Mouse (Mus musculus) lung, adult 2 months (tissue): ENCODE results near the gene Dclk3. TPM values are rescaled to one million over a fixed set of nuclear protein-coding genes. Genes with fewer than 3 reads are reported as not detected.

Experiments
- DNase-seq: peaks from one replicate; pipeline ENCODE4 v3.0.0; 2022
- H3K4me1 ChIP-seq: fragments of 200-500 bp; 2 replicates; pipeline ENCODE4 v1.6.1; 2011; ENCODE audit warnings: low read length; ENCODE audit not compliant: control insufficient read depth, insufficient read depth
- H3K4me3 ChIP-seq: fragments of 200-500 bp; replicated peaks from 2 replicates; pipeline ENCODE3; 2011; ENCODE audit warnings: low read depth, mild to moderate bottlenecking, control low read depth, low read length; ENCODE audit errors: extremely low read depth
- CTCF ChIP-seq: fragments of 200-500 bp; IDR thresholded peaks from 2 replicates; pipeline ENCODE4 v1.5.1; 2011; ENCODE audit warnings: mild to moderate bottlenecking, low read length, control low read depth; ENCODE audit not compliant: insufficient read depth
- POLR2A ChIP-seq: fragments of 200-500 bp; IDR thresholded peaks from 2 replicates; pipeline ENCODE4 v1.6.1; 2011; ENCODE audit warnings: low read depth, mild to moderate bottlenecking, control low read depth, low read length, borderline replicate concordance; ENCODE audit errors: extremely low read depth
- WGBS: fragments of 180-500 bp; shearing (Covaris S2); methylation state at CpG from one replicate; pipeline ENCODE4 v1.1.7; 2018; 5-methylcytosine and 5-hydroxymethylcytosine counted together
- polyA plus RNA-seq: library from polyadenylated mRNA; depleted of rRNA; stranded (reverse); fragments of >200 nt; gene quantifications from 2 replicates; pipeline ENCODE4 v1.2.3, GENCODE M21; 2012

The Dclk3 gene
- polyA plus RNA-seq, 1 experiment = 0.98 TPM

- TF ChIP-seq POLR2A (no peak), CTCF (no peak)
- WGBS = 85% methylated on average over 6 of the region's 6 CpGs
- H3K4me1 ChIP-seq = no peaks in the 10 kb centered on the region; the same call in 1 of the 2 replicates
These were observed 37.7 kb downstream of the Dclk3 start for GRCm38 (mm10) chr9:111476479-111477016.

DNA sequence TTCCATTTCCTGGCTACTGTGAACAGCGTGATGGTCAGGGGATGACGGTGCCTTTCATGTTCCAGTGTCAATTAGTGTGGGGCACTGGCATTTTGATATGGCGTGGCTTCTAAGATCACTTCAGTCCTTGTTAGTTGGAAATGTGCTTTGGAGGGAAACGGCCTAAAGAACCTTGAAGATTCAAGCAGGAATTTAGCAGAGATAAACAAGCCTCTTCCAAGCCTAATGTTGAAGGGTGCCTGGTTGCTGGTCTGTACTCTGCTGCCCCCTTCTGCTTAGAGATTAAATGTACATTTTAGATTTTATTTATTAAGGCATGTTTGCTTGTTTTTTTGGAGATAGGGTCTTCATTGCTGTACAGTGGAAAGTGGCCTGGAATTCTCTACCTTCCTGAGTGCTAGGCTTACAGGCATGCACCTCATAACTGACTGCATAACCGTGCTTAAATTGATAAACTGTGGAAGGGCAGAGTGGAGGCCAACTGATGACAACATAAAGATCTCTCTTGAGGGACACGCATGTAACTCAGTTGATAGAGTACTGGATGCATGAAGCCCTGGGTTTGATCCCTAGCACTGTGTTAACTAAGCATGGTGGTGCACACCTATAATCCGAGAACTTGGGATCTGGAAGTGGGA is 40.1 kb downstream of the Dclk3 start:
- 55% methylated on average over 7 of the region's 7 CpGs for WGBS
- TF ChIP-seq CTCF (peak; percentile 32; the same call in 1 of the 2 replicates), POLR2A (no peak)
- no peak for DNase-seq
- Histone ChIP-seq H3K4me3 (no peak overlapping the region), H3K4me1 (no peaks in the 10 kb centered on the region)

More at GRCm38 (mm10) chr9:111476479-111477016, 37.7 kb downstream of the Dclk3 start:
- no peak overlapping the region for H3K4me3 ChIP-seq
- no peak for DNase-seq

- DNase-seq = no peak
- WGBS = 83% methylated on average over 3 of the region's 3 CpGs
- H3K4me1 ChIP-seq = no peaks in the 10 kb centered on the region
- no peak for TF ChIP-seq POLR2A
- no peak for TF ChIP-seq CTCF
- H3K4me3 ChIP-seq = no peak overlapping the region
These were observed 42.1 kb downstream of the Dclk3 start for GRCm38 (mm10) chr9:111481011-111481410.

DNA sequence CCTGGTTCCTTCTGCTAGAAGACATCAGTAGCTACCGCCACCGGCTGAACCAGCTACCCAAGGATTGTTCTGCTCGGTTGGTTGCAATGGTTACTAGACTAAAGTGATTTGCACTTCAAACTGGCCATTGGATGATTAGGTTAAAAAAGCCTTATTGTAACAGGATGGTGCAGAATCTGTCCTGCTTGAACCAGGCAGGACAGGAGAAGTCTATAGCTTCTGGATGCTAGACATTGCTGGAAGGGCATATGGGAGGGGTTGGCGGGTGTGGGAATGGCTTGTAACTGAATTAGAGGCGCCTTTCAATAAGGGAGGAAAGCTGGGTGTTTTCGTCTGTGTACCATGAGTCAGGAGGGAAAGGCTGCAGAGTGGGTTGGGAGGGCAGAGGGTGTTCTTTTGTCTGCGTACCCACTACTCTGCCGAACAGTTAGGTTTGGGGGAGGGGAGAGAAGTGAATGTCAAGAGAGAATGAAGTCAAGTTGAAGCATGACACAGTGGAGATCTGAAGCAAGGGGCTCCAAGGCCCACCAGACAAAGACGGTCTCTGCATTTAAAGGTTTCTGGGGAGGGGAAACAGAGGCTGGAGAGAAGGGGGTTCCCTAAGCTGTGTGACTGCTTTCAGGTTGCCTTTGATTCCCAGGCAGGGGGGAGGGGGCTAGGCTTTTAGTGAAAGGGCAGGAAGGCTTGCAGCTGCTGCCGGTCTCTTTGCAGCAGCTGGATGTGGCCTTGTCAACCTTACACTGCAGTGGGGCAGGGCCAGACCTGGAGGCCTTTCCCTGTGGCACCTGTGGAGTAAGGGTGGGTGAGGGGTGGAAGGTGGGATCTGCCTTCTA is 48.0 kb downstream of the Dclk3 start:
- TF ChIP-seq POLR2A (no peak), CTCF (no peak)
- WGBS = 65% methylated on average over 10 of the region's 10 CpGs
- Histone ChIP-seq H3K4me1 (no peaks in the 10 kb centered on the region), H3K4me3 (no peak overlapping the region)
- no peak for DNase-seq

DNA sequence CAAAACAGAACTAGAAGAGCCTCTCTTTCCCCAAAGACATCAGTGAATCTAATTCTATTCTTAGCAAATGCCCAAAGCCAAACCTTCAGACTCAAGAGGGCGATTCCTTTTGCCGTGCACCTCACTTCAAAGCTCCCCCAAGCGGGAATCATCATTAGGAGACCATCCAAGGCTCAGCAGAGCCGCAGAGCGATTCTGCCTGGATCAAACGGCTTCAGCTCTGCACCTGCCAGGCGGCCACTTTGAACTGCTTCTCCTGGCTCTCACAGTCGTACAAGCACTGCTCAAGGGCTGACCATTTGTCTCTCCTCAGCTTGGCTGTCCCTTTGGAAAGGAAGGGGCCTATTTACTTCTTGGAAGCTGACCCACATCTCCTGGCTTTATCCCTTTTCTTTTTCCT is 51.7 kb downstream of the Dclk3 start:
- no peak for DNase-seq
- H3K4me1 ChIP-seq = no peaks in the 10 kb centered on the region
- H3K4me3 ChIP-seq = no peak overlapping the region
- 25% methylated on average over 8 of the region's 8 CpGs for WGBS
- TF ChIP-seq POLR2A (no peak), CTCF (no peak)

- H3K4me1 ChIP-seq = no peaks in the 10 kb centered on the region
- WGBS = 44% methylated on average over 4 of the region's 4 CpGs
- no peak overlapping the region for H3K4me3 ChIP-seq
- DNase-seq = no peak
- TF ChIP-seq CTCF (no peak), POLR2A (no peak)
These were observed 52.4 kb downstream of the Dclk3 start for GRCm38 (mm10) chr9:111491280-111491679.

- no peaks in the 10 kb centered on the region for H3K4me1 ChIP-seq
- no peak for DNase-seq
- H3K4me3 ChIP-seq = no peak overlapping the region
- TF ChIP-seq POLR2A (no peak), CTCF (no peak)
- WGBS = 79% methylated on average over 5 of the region's 5 CpGs
These were observed 54.6 kb downstream of the Dclk3 start for GRCm38 (mm10) chr9:111493490-111493889.

- peak; percentile 60 for DNase-seq
These were observed 56.7 kb downstream of the Dclk3 start for GRCm38 (mm10) chr9:111495561-111495960.

DNA sequence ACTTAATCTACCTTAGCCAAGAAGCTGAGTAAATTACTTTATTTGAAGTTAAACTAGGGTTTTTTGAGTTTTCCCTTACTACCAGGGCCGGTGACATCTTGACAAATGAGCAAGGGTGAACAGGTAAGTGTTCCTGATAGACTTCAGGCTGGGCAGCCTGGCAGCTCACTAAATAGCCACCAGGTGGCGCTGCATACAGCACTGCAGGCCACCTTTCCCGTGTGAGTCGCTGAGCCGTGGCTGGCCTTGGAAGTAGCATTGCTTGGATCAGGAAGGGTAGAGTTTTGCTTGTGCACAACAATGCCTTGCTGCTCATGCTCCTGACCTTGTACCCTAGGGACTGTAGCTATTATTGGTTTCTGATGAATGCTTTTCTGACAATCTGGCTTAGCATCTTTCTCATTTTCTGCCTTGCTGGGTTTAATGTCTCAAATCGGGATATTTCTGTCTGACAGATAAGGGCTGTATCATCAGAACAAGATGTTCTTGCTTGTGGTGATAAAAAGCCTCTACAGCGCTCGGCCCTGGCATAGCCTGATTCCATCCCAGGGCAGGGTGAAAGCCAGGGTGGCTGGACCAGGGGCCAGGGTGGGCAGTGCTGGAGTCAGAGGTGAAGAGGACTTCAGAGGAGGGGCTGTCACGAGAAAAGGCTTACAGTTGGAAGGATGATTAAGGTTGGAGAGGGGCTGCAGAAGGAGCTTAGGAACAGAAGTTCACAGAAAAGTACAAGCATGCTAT is 58.4 kb downstream of the Dclk3 start:
- TF ChIP-seq POLR2A = no peak
- peak; percentile 92 for TF ChIP-seq CTCF
- Histone ChIP-seq H3K4me3 (no peak overlapping the region), H3K4me1 (no peaks in the 10 kb centered on the region)
- DNase-seq = peak; percentile 46
- WGBS = 26% methylated on average over 9 of the region's 9 CpGs

More at GRCm38 (mm10) chr9:111495561-111495960, 56.7 kb downstream of the Dclk3 start:
- Histone ChIP-seq H3K4me1 (no peaks in the 10 kb centered on the region), H3K4me3 (no peak overlapping the region)
- under 1% methylated on average over 5 of the region's 5 CpGs for WGBS
- TF ChIP-seq POLR2A (no peak), CTCF (peak; percentile 89)
